Mouse (Mus musculus) thymus, postnatal 4 days (tissue): ENCODE results near the gene Rnf43.
A peak's percentile ranks its signal among the peaks of the same experiment; 100 is the strongest.

ENCODE experiments used
- DNase-seq: peaks from one replicate; pipeline ENCODE4 v3.0.0; 2021

Gene Rnf43

DNA sequence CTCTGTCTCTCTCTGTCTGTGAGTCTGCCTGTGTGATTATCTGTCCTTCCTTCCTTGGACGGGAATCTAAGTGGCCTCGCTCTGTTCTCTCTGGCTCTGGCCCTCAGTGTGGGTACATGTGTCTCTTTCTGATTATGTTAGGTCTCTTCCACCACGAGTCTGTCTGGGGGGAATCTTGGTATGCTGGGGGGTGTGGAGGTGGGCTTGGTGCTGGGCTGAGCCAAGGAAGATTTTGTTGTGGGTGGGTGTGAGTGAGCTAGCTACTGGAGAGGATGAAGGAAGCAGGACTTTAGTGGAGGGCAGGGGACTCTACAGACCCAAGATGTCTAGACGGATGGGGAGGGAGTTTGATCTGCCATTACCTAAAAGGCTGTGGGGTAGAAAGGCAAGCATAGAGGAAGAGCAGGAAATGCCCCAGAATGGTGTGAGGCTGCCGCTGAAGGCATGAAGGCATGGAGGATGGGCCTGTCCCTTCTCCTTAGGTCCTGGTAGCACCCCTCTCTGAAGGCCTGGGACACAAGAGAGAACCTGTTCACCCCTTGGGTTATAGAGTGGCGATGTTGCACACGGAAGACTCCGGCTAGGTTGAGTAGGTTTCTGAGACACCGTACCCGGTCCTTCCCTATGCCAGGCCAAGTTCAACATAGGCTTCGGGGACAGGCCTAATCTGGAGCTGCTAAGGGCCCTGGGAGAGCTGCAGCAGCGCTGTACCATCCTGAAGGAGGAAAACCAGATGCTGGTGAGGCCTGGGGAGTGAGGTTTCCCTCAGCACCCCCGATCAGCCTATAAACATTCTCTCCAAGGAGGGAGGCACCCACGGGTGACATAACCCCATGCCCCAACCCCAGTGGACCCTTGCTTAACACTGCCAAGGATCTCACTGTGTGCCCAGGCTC is 99.5 kb downstream of the Rnf43 start:
- DNase-seq, result peak; percentile 33

DNA sequence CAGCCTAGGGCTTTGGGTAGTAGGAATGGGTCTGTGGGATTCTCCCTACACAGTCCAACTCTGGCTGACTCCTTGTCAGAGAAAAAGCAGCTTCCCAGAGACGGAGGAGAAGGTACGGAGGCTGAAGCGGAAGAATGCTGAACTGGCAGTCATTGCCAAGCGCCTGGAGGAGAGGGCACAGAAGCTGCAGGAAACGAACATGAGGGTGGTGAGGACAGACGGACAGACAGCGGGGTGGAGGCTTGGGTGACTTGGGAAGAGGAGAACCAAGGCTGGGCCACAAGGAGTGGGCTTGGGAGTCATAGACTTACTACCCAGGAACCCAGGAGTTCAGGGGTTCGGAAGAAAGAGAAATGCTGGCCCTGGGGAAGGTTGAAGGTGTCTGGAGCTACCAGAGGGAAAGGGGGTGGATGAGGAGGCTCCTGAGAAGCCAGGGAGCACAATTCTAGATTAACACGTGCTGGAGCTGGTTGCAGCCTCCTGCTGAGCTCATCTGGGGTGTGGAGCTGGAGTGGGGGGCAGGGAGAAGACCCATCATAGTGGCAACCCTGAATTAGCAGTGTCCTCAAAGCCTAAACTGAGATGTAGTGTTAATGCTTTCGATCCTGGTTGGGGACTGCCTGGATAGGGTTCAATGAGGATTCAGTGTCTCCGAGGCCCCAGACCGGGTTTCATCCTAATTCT is 100.3 kb downstream of the Rnf43 start:
- no peak for DNase-seq

DNA sequence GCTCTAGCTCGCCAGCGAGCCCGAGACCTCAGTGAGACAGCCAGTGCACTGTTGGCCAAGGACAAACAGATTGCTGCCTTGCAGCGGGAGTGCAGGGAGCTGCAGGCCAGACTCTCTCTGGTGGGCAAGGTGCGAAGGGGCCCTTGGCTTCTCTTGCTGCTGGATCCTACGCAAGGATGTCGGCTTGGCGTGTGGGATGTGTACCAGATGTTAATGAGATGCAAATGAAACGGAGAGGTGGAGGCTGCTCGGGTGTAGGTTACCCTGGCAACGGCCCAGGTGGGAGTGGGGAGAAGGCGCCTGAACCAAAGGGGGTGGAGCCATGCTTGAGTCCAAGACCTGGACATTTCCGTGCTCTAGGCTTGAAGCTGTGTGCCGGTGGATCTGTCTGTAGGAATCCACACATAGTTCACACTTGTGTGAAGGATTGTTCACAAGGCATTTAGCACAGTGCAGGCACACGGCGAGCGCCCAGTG is 101.0 kb downstream of the Rnf43 start:
- peak; percentile 40 for DNase-seq

DNA sequence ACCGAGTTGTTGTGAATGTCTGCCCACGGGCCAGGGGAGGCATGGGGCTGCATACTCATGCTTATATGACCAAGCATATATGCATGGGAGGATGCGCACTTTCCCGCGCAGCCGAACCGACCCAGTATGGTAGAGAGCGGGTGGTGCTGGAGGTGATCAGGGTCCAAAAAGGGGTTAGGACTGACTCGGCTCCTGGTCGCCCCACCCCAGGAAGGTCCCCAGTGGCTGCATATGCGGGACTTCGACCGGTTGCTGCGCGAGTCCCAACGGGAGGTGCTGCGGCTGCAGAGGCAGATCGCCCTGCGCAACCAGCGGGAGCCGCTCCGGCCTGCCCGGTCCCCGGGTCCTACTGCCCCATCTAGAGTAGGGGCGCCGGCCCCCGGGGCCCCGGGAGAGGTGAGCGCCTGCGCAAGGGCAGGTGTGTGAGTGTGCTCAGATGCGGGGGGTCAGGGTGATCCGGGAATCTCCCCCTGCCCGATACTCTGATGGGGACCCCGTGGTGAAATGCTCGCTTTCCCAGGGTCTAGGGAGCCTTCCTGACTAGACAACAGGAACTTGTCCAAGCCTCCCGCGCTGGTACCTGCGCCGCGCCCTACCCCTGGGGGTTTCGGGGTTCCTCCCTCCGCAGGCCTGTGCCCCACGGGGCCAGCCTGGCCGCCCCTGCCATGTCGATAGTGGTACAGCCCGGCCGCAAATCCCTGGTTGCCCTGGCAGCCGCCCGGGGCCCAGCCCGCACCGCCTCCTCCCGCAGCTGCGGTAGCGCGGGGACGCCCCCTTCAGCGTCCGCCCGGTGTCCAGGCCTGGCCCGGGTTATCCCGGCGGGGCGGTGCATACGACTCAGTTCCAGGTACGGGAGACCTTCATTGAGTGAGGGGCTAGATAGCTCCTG is 101.7 kb downstream of the Rnf43 start:
- peak; percentile 45 for DNase-seq

DNA sequence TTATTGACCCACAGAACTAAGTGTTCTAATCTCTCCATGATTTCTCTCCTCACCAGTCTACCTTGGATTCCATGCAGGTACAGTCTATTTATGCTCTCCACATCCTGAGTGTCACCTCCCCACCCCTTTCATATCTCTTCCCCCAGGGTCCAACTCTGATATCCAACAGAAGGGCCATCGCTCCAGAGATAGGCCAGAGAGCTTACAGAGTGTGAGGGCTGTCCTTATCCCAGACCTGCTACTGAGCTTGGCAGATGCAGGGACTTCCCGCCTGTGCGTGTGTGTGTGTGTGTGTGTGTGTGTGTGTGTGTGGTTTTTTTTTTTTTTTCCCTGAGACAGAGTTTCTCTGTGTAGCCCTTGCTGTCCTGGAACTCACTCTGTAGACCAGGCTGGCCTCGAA is 106.2 kb downstream of the Rnf43 start:
- DNase-seq, result no peak

DNA sequence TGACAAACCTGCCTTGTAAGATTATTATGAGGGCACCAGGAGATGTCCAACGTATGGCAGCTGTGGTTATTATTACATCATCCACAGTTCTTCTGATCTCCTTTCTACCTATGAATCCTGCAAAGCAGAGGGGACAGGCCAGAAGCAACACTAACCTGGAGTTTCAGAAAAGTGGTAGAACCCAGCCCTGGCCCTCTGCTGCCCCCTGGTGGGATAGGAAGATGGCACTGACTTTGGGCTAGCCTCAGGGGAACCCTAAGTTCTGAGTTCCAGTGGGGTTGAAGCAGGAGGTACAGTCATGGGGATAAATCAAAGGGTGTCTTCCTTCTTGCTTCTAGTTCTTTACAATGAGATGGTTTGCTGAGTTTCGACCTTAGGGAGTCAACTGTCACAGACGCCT is 108.5 kb downstream of the Rnf43 start:
- DNase-seq, result peak; percentile 95

DNA sequence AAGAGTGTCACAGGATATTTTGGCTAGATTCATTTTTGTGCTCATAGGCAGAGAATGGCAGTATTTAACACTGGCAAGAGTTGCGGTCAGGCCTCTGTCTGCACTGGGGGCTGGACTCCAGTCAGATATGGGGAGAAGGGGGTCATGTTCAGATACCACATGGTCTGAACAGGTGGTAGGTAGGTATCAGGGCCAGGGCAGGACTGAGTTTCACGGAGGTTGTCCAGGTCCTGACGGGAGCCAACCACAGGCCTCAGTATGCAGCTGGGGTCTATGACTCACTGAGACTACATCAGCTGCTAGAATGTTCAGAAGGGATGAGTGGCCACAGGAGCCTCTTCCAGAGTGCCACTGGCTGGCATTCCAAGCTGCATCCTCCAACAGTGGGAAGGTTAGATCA is 109.8 kb downstream of the Rnf43 start:
- no peak for DNase-seq

DNA sequence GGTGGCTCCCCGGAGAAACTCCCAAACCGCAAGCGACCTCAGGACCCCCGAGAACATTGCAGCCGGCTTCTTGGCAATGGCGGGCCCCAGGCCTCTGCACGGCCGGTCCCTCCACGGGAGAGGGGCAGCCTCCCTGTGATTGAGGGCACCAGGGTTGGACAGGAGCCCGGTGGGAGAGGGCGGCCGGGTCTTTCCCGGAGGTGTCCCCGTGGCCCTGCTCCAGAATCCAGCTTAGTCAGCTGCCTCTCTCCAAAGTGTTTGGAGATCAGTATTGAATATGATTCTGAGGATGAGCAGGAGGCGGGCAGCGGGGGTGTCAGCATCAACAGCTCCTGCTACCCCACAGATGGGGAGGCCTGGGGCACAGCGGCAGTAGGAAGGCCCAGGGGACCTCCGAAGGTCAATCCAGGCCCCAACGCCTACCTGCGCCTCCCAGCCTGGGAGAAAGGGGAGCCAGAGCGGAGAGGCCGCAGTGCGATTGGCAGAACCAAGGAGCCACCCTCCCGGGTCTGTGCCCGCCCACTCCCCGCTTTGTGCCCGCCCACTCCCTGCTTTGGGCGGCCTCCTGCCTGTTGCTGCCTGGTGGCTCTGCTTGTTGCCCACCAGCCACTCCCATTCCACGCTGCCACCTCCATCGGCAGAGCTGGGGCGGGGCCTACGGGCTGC is 115.7 kb downstream of the Rnf43 start:
- peak; percentile 65 for DNase-seq

DNA sequence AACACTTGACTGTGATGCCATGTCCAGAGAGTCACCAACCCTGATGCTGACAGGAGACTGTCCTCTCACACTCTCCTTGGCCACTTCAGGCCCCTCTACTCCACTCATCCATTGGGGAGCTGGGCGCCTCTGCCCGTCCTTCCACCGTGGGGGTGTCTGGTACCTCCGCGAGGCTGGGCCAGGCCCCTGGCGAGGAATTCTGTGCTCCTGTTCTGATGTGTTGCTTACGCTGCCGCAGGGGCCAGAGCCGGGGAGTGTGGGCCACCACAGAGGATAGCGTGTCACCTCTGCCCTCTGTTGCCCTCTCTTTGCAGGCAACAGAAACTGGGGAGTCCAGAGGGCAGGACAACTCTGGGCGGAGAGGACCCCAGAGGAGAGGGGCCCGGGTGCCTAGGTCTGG is 116.4 kb downstream of the Rnf43 start:
- DNase-seq, result no peak

DNA sequence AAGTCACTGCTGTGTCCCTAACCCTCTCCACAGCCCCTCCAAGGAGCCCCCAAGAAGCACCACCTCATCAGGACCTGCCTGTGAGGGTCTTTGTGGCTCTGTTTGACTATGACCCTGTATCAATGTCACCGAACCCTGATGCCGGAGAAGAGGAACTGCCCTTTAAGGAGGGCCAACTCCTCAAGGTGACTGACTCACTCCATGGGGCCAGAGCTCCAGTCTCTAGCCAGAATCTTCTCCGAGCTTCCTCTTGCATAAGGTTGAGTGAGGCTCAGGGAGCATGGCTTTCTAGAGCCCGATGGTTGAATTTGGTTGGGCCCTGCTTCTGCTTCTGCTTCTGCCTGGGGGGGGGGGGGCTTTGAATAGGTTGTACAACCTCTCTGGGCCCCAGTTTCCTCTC is 116.9 kb downstream of the Rnf43 start:
- no peak for DNase-seq

DNA sequence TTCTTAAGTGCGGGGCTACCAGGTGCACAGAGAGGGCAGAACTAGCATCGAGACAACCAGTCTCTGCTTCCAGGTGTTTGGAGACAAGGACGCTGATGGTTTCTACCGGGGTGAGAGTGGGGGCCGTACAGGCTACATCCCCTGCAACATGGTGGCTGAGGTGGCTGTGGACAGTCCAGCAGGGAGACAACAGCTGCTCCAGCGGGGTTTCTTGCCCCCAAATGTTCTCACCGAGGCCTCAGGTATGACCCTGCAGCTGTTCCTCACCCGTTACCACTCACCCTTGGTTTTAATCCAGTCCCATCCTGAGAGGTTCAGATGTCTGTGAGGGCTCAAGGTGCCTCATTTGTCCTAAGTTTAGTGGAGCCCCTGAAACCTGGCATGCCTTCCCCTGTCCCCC is 117.6 kb downstream of the Rnf43 start:
- DNase-seq, result no peak
